Mouse (Mus musculus) megakaryocyte, embryonic 14.5 days (primary cell): Measurements from ENCODE around the gene Bckdhb.

Source experiments
- FLI1 ChIP-seq: IDR thresholded peaks from 2 replicates; pipeline ENCODE4 v1.6.1; 2012; ENCODE audit warnings: low read length, inconsistent platforms, mixed read lengths
- GATA1 ChIP-seq: IDR thresholded peaks from 3 replicates; pipeline ENCODE4 v1.6.1; 2012; ENCODE audit warnings: mixed read lengths, low read length, inconsistent platforms, borderline replicate concordance

GRCm38 (mm10) chr9:84049142-84049541 lies 124.2 kb downstream of the Bckdhb start:
- TF ChIP-seq GATA1 (no peak), FLI1 (no peak)
